Mouse (Mus musculus): Measurements from ENCODE around the gene Hist1h2ai. TPM values are rescaled to one million over a fixed set of nuclear protein-coding genes. Genes with fewer than 3 reads are reported as not detected.
"Not testable (repeated sequence)": the region's sequence is repeated elsewhere in the genome, so short reads cannot be mapped to it uniquely, and the experiment has no call there.

Gene Hist1h2ai
- 17.3 and 29.5 TPM in 2 replicates for polyA plus RNA-seq (2016; fragmentation: Nextera tagmentation; extraction: Ambion mirVana)

DNA sequence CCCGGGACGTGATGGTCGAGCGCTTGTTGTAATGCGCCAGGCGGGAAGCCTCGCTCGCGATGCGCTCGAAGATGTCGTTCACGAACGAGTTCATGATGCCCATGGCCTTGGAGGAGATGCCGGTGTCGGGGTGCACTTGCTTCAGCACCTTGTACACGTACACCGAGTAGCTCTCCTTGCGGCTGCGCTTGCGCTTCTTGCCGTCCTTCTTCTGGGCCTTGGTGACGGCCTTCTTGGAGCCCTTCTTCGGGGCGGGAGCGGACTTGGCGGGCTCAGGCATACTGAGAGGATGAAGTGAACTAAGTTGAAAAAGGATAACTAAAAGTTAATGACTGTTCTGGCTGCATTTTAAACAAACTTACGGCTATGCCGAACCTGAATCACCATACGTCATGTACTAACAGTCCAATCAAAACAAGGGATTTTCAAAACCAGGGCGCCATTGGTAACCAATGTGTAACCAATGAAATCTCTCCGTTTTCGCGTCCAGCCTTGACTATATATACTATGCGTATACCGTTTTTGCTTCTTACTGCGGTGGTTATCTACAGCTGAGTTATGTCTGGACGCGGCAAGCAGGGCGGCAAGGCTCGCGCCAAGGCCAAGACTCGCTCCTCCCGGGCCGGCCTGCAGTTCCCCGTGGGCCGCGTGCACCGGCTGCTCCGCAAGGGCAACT lies at the start of gene Hist1h2ai, which contains the start of gene Hist1h2bl:
Gene Hist1h2ai (plus strand): TSS at position 559 of the 676 bp plus-strand sequence.
Gene Hist1h2bl (minus strand): TSS at position 280 of the 676 bp plus-strand sequence.
- H3K9me3 ChIP-seq (replicated peaks); H3K27me3 ChIP-seq; H3K36me3 ChIP-seq: not testable (repeated sequence)
- Histone ChIP-seq H3K4me1 (peaks cover 24% of the 10 kb centered on the region), H3K4me3 (peak within 1 kb of the TSS; percentile 41), H3K4me2 (replicated peaks) (peak within 1 kb of the TSS; percentile 77), H3K9ac (peak within 1 kb of the TSS; percentile 63), H3K27ac (peak within 1 kb of the TSS; percentile 89)
- WGBS, result 1% methylated on average over 28 of the region's 50 CpGs
- ATAC-seq (ENCODE audit: low FRiP score), result peak; percentile 95

DNA sequence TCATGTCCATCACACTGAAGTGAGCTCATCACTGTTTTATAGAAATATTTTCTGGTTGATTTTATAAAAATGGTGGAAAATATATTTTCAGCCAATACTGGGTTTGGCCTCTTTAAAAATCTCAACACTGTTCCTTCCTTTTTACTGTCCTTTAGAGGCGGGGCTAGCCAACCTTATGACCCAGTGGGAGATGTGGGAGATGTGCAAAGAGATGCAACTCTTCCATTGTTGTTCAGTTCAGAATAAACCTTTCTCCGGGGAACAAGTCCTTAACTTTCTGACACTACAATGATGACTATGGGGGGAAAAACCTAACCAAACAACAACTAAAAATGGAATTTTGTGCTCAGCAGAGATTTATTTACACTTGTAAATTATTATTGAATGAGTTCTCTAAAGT lies 38.9 kb upstream of the Hist1h2ai start, which contains the start of gene Olfr1360:
Gene Olfr1360 (minus strand): TSS at position 101 of the 400 bp plus-strand sequence.
- Histone ChIP-seq H3K36me3 (no peaks in the 10 kb centered on the region), H3K4me3 (no peak within 1 kb of the TSS), H3K27ac (no peak within 1 kb of the TSS), H3K9ac (no peak within 1 kb of the TSS), H3K9me3 (replicated peaks) (no peaks in the 10 kb centered on the region), H3K27me3 (no peaks in the 10 kb centered on the region), H3K4me1 (no peaks in the 10 kb centered on the region), H3K4me2 (replicated peaks) (no peak within 1 kb of the TSS)
- WGBS, result 85% methylated on average over 2 of the region's 2 CpGs
- ATAC-seq (ENCODE audit: low FRiP score), result no peak

DNA sequence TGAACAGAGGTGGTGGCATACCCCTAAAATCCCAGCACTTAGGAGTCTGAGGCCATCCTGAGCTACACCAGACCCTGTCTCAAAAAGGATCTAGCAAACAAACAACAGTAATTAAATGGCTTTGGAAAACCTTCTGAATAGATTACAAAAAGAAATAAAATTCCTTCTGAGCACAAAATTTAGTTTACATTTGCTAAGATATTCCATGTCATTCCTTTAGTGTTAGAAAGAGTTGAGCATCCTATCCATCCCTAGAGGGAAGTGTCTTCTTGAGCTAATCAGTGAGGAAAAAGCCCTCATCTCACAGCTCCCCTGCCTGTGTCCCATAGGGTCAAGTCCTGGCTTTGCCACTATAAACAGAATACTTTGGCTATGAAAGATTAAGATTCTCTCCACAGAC lies 18.4 kb upstream of the Hist1h2ai start, which contains the start of gene Olfr1359:
Gene Olfr1359 (plus strand): TSS at position 301 of the 400 bp plus-strand sequence.
- H3K9me3 ChIP-seq (replicated peaks), result no peaks in the 10 kb centered on the region
- H3K4me2 ChIP-seq (replicated peaks), result no peak within 1 kb of the TSS
- no peak within 1 kb of the TSS for H3K9ac ChIP-seq
- no peaks in the 10 kb centered on the region for H3K4me1 ChIP-seq
- H3K36me3 ChIP-seq, result no peaks in the 10 kb centered on the region
- H3K27ac ChIP-seq, result no peak within 1 kb of the TSS
- H3K4me3 ChIP-seq, result no peak within 1 kb of the TSS
- no peaks in the 10 kb centered on the region for H3K27me3 ChIP-seq
- no peak for ATAC-seq (ENCODE audit: low FRiP score)

DNA sequence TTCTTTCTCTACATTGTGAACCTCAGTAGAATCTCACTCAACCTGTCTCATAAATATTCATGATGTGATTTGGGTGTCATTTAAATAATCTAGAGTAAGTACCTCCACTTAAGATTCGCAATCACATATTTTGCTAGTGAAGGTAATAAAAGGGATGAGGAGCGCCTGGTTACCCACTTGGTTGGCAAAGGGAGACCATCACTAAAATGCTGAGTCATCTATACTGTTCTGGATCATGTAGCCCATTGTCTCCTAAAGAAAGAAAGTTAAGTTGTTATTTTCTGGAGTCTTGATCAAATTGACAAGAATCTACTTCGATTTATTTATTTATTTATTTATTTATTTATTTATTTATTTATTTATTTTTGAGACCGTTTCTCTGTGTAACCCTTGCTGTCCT lies 9.6 kb upstream of the Hist1h2ai start:
- no peaks in the 10 kb centered on the region for H3K36me3 ChIP-seq
- H3K27me3 ChIP-seq, result no peaks in the 10 kb centered on the region
- no peak overlapping the region for H3K27ac ChIP-seq
- WGBS, result 72% methylated on average over 4 of the region's 4 CpGs
- no peak overlapping the region for H3K4me2 ChIP-seq (replicated peaks)
- ATAC-seq (ENCODE audit: low FRiP score), result no peak
- no peak overlapping the region for H3K4me3 ChIP-seq
- H3K9ac ChIP-seq, result no peak overlapping the region
- H3K4me1 ChIP-seq, result no peaks in the 10 kb centered on the region
- no peaks in the 10 kb centered on the region for H3K9me3 ChIP-seq (replicated peaks)

DNA sequence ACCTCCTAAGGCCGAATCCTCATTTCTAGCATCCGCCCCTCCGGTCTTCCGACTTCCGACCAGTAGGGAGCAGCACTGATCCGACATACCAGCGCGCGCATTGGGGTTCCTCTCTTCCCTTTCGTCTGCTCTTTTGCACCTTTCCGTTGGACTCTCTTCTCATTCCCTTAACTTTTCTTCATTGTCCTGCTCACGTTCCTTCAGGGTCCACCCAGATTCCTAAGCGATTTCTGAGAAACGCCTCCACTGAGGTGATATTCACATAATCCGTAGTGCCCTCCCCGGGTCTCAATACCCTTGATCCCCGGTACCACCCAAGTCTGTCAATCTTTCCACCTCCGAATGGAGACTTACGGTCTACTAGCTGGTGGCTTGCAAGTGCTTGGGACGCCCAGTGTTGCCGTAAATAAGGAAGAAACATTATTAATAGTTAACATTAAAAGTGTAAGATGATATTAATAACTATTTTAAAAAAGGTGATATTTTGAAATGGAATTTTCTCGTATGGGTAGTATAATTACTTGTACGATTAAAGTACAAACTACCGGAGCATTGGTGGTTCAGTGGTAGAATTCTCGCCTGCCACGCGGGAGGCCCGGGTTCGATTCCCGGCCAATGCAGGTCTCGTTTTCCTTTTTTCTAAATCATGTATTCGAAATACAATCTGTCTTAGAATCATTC lies 6.1 kb upstream of the Hist1h2ai start:
- H3K27me3 ChIP-seq, result no peaks in the 10 kb centered on the region
- H3K9me3 ChIP-seq (replicated peaks), result no peaks in the 10 kb centered on the region
- H3K36me3 ChIP-seq, result no peaks in the 10 kb centered on the region
- peak overlapping the region; percentile 59 for H3K9ac ChIP-seq
- peak overlapping the region; percentile 67 for H3K27ac ChIP-seq
- under 1% methylated on average over 32 of the region's 32 CpGs for WGBS
- peak overlapping the region; percentile 55 for H3K4me3 ChIP-seq
- H3K4me2 ChIP-seq (replicated peaks), result peak overlapping the region; percentile 54
- peak; percentile 83 for ATAC-seq (ENCODE audit: low FRiP score)
- H3K4me1 ChIP-seq, result peaks cover 4% of the 10 kb centered on the region

DNA sequence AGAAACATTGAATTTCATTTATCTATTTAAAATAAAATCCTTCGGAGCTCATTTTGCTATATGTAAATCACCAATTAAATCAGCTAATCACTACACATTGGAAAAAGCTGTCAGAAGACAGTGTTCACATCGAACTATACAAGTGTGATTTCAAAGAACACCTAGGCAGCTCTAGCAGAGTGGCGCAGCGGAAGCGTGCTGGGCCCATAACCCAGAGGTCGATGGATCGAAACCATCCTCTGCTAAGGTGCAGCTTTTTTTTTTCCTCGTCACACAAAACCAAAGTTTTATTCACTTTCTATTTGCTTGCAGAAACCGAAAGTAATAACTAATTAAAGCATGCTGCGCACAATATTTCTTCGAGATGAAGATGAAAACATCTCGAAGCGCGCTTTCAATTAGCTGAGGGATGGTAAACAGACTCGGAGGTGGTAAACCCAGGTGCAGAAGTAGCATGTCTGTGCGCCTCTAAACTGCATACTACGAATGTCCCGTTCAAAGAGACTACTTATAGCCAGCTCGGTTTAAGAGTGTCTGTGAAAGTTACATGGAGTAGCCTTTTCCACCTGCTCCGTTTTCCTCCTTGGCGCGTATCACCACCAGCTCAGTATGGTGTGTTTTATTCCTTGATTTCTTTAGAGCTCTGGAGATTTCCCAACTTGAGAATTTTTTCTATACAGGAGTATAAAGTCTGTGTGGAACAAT lies 5.2 kb upstream of the Hist1h2ai start:
- WGBS, result 3% methylated on average over 22 of the region's 22 CpGs
- peak overlapping the region; percentile 54 for H3K4me2 ChIP-seq (replicated peaks)
- H3K36me3 ChIP-seq, result no peaks in the 10 kb centered on the region
- ATAC-seq (ENCODE audit: low FRiP score), result peak; percentile 72
- H3K27ac ChIP-seq, result no peak overlapping the region
- H3K9me3 ChIP-seq (replicated peaks), result no peaks in the 10 kb centered on the region
- no peaks in the 10 kb centered on the region for H3K27me3 ChIP-seq
- H3K4me3 ChIP-seq, result peak overlapping the region; percentile 36
- peaks cover 8% of the 10 kb centered on the region for H3K4me1 ChIP-seq
- peak overlapping the region; percentile 36 for H3K9ac ChIP-seq

DNA sequence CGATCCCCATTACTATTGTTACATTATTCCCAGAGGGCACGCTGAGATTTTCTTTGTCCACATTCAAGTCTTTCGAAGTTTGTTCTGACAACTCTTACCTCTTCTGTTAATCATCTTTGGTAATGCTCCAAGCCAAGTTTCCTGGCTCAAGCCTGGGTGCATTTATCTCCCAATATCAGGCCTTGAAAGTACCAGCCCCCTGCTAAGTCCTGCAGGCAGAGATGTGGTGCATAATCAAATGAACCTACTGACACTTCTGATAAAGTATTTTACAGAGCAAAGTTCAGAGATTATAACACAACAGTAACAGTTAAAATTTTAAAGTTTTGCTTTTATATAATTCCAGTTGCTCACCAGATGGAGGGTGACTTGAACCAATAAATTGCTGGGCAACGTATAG lies 4.5 kb upstream of the Hist1h2ai start:
- Histone ChIP-seq H3K36me3 (no peaks in the 10 kb centered on the region), H3K27ac (no peak overlapping the region), H3K4me3 (peak overlapping the region; percentile 36), H3K9me3 (replicated peaks) (no peaks in the 10 kb centered on the region), H3K4me2 (replicated peaks) (peak overlapping the region; percentile 54), H3K9ac (0 out of 2 replicates have a peak overlapping the region, but pooled peaks have one; percentile 36), H3K4me1 (peaks cover 8% of the 10 kb centered on the region), H3K27me3 (no peaks in the 10 kb centered on the region)
- WGBS, result 31% methylated on average over 4 of the region's 4 CpGs
- ATAC-seq (ENCODE audit: low FRiP score), result no peak

DNA sequence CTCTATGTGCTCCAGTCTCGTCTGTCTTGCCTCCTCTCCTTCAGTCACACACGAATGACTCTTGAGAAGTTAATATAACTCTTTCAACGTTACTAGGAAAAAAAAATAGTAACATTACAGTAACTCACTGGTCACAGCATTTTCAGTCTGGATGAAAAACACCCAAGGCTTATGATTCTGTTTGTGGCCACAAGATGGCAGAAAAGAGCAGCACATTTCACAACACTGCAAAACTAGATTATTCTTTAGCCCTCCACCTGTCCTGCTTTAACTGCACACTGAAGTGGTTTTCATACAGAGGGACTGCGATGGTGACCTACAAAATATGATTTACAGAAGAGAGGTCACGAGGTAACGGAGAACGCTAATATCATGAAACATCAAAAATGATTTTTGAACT lies 1.5 kb upstream of the Hist1h2ai start:
- 0 out of 2 replicates have a peak overlapping the region, but pooled peaks have one; percentile 62 for H3K9ac ChIP-seq
- no peaks in the 10 kb centered on the region for H3K9me3 ChIP-seq (replicated peaks)
- H3K36me3 ChIP-seq, result no peaks in the 10 kb centered on the region
- H3K27ac ChIP-seq, result peak overlapping the region; percentile 89
- WGBS, result 2% methylated on average over 7 of the region's 7 CpGs
- H3K4me2 ChIP-seq (replicated peaks), result peak overlapping the region; percentile 77
- no peak for ATAC-seq (ENCODE audit: low FRiP score)
- H3K4me3 ChIP-seq, result peak overlapping the region; percentile 41; the same call in 1 of the 2 replicates
- H3K4me1 ChIP-seq, result peaks cover 20% of the 10 kb centered on the region
- H3K27me3 ChIP-seq, result no peaks in the 10 kb centered on the region

DNA sequence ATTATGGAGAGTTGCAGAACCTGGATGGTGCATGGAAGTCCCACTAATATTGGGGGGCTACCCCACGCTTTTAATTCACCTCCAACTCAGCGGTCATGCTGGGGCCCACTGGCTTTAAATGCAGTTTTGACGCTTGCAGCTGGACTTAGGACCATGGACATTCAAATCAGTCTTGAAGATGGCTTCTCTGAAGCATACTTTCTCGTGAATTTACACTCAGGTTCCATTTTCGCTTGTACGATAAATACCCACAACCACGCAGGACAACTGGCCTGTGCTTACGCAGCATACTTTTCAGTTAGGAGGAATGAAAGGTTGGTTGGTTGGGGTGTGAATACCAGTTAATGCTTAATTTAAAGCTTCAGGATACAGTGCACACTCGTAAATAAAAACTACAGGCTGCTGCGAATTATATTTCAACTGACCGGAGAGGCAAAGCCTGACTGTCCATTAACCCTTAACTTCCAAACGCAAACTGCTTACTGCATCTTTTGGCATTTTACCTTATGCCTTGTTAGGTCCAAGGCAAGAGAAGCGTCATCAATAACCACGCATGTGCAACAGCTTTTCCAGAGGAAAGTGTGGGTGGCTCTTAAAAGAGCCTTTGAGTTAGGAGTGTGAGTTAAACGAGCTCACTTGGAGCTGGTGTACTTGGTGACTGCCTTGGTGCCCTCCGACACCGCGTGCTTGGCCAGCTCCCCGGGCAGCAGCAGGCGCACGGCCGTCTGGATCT lies 925 bp upstream of the Hist1h2ai start:
- Histone ChIP-seq H3K9ac (peak overlapping the region; percentile 62), H3K27me3 (no peaks in the 10 kb centered on the region), H3K27ac (peak overlapping the region; percentile 89), H3K4me3 (peak overlapping the region; percentile 41), H3K4me2 (replicated peaks) (peak overlapping the region; percentile 77), H3K9me3 (replicated peaks) (no peaks in the 10 kb centered on the region), H3K36me3 (no peaks in the 10 kb centered on the region), H3K4me1 (peaks cover 22% of the 10 kb centered on the region)
- WGBS, result 1% methylated on average over 22 of the region's 22 CpGs
- ATAC-seq (ENCODE audit: low FRiP score), result no peak

DNA sequence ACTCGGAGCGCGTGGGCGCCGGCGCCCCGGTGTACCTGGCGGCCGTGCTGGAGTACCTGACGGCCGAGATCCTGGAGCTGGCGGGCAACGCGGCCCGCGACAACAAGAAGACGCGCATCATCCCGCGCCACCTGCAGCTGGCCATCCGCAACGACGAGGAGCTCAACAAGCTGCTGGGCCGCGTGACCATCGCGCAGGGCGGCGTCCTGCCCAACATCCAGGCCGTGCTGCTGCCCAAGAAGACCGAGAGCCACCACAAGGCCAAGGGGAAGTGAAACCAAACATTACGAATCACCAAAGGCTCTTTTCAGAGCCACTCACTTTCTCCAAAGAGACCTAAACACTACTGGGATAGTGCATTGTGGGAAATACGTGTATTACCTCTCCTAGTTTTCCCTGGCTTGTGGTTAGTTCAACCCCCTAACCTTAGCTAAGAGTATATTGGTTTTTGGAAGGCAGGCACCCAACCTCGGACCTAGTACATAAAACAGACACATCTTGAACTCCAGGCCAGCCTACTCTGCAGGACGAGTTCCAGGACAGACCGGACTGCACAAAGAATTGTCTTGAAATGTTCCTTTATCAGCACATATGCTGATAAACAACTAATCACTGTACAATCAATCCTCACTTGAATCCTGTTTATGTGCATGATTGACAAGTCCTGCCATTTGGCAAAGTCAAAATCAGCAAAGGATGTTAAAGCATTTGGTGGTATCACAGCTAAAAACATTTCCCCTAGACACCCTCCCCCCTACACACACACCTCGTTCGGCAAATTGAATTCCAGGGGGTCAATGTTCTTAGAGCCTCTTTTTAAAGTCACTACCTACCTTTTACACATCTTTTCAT lies 544 bp downstream of the Hist1h2ai start:
- peak overlapping the region; percentile 77 for H3K4me2 ChIP-seq (replicated peaks)
- 0% methylated on average over 9 of the region's 38 CpGs for WGBS
- H3K9me3 ChIP-seq (replicated peaks); H3K36me3 ChIP-seq; H3K27me3 ChIP-seq: not testable (repeated sequence)
- ATAC-seq (ENCODE audit: low FRiP score), result peak; percentile 32; the same call in 1 of the 2 replicates
- peak overlapping the region; percentile 41 for H3K4me3 ChIP-seq
- H3K4me1 ChIP-seq, result peaks cover 26% of the 10 kb centered on the region
- H3K9ac ChIP-seq, result peak overlapping the region; percentile 63
- H3K27ac ChIP-seq, result peak overlapping the region; percentile 89
